Mouse (Mus musculus): Measurements from ENCODE around the gene Rap1gap.

GRCm38 (mm10) chr4:137768831-137769230, 104.3 kb downstream of the Rap1gap start:
- TF ChIP-seq CTCF (IDR thresholded peaks at IDR 0.05; ENCODE audit: low read depth), result no peak
- TF ChIP-seq EP300 (IDR thresholded peaks at IDR 0.05; ENCODE audit: low read depth), result no peak
